Mouse (Mus musculus) urinary bladder, postnatal 10 days (tissue): ENCODE results near the gene Tktl1.
"Not testable (repeated sequence)": the region's sequence is repeated elsewhere in the genome, so short reads cannot be mapped to it uniquely, and the experiment has no call there.

Experiments used
- DNase-seq: peaks from one replicate; pipeline ENCODE4 v3.0.0; 2022; ENCODE audit warnings: low spot score

Gene Tktl1

DNA sequence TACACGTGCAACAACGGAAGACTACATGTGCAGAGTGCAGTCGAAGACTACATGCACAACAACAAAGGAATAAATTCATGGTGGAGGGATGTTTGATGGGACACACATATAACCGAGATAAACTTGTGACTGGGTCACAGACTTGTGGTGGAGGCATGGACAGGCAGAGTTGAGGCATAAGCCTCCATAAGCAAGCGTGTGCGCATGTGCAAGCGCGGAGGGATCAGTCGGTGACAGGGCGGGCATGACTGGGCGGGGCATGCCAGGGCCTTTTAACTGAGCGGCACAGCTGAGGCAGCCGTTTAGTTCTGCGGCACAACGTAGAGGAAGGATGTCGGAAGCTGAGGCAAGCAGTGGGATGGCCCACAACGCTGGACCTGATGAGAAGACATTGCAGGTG, at the start of gene Tktl1:
Tktl1 (plus strand) TSS at position 301 of the 400 bp plus-strand sequence.
- DNase-seq, result no peak

DNA sequence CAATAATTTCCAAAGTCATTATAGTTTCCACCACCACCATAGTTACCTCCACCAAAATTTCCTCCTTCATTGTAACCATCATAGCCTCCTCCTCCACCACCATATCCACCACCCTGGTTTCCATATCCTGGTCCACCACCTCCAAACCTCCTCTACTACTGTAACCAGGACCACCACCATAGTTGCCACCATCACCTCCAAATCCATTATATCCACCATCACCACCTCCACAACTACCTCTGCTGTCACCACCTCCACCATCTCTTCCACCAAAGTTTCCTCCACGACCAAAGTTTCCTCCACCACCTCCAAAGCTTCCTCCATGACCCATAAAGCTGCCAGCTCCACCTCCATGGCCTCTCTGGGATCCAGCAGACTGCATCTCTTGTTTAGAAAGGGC, 41.8 kb upstream of the Tktl1 start, which contains the start of gene Mecp2:
Mecp2 (minus strand) TSS at position 101 of the 400 bp plus-strand sequence.
- DNase-seq, result not testable (repeated sequence)

DNA sequence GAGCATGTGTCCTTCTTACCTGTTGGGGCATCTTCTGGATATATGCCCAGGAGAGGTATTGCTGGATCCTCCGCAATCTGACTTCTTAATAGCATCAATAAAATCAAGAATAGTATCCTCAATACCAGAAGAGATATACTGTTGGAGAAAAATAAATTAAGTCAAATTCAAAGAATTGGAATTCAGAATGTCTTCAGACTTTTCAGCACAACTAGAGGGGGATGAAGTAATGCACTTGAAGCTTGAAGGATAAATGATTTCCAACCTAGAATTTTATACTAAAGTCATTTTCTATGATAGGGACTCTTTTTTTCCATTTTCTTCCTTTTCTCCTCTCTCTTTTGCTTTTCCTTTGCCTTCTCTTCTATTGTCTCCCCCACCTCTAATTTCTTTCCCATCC, 9.3 kb upstream of the Tktl1 start, which contains the start of gene Tex28:
Tex28 (minus strand) TSS at position 101 of the 400 bp plus-strand sequence.
- DNase-seq, result no peak

DNA sequence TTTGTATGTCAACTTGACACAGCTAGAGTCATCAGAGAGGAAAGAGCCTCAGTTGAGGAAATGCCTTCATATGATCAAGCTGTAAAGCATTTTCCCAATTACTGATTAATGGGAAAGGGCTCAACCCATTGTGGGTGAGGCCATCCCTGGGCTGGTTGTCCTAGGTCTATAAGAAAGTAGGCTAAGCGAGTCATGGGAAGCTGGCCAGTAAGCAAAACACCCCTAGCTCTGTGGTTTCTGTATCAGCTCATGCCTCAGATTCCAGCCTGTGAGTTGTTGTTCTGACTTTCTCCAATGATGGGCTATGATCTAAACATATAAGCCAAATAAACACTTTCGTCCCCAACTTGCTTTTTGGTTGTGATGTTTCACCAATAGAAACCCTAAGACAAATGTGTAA, 26.5 kb downstream of the Tktl1 start:
- DNase-seq, result no peak

DNA sequence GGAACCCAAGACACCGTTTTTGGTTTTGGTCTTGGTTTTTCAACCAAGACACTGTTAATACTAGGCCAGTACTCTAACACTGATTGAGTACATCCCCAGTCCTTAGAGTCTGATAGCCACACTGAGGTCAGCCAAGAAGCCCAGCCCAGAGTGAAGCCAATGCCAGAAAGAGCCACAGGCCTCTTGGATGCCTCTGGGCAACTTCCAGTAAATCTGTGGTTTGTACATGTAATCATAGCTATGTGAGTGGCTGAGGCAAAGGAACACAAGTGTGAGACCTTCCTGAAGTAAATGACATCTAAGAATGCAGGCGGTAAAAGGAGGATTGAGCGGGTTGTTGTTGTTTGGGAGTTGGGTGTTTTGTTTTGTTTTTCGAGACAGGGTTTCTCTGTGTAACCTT, 41.4 kb downstream of the Tktl1 start:
- DNase-seq, result no peak

DNA sequence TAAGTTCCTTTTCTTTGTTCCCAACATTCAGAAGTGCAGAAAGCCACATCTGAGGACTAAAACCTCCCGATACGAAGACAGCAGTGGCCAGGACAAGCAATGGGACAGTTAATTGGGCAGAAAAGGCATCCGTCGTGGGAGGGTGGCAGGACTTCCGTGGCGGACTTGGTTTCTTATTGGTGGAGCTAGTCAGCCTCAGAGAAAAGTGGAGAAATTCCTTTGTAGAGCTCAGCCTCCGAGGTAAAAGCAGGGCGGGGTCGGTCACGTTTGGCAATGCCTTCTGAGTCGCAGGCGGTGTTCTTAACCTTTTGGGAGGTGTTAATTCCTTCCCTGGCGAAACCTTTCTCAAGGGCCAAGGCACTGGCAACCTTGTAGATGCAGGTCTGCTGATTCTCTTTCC, 42.4 kb downstream of the Tktl1 start:
- DNase-seq, result no peak

DNA sequence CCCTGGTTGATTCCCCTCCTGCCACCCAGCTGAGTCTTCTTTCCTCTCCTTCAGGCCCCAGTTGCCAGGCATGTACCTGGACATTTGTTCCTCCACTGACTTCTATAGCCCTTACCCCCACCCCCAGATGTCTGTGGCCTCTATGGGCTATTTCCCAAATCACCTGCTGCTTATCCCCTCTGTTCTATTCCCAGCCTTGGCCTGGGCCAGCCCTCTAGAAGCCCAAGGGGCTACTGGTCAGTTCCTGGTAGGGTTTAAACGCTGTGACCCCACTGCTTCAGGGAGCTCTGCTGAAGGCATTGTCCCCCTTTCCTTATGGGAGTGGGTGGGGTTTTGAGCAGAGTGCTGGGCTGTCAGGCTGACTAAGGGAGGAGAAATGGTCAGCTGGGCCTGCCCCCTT, 43.0 kb downstream of the Tktl1 start:
- not testable (repeated sequence) for DNase-seq

DNA sequence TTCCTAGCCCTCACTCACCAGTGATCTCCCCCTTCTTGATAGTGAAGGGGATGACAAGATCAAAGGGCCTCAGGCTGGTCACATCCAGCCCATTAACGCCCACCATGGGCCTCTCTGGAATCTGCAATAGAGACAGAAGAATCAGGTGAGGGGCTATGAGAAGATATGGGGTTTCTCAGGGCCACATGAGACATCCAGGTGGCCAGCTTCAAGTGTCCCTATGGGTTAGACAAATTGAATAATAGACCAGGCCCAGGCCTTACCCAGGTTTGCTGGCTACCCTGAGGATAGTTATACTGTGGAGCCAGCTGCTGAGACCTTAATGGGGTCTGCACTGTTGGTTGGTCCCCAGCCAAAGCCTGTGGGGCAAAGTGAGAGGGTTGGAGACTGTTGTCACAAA, 53.0 kb downstream of the Tktl1 start:
- no peak for DNase-seq

DNA sequence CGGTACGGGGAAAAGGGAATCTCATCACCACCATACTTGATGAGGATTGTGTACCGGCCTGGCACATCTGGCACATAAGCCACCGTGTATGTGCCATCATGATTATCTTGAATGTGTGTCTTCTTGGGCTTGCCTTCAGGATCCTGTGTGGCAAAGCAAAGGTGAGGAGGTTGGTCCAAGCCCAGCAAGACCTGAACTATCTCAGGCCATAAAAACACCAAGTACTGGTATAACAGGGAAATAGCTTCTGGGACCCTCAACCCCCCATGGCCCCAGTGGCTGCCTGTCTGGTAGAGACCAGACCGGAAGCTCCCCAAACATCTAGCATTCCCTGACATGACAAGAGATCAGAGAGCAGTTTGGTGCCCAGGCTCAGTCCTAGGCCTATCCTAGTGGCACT, 56.1 kb downstream of the Tktl1 start:
- no peak for DNase-seq

DNA sequence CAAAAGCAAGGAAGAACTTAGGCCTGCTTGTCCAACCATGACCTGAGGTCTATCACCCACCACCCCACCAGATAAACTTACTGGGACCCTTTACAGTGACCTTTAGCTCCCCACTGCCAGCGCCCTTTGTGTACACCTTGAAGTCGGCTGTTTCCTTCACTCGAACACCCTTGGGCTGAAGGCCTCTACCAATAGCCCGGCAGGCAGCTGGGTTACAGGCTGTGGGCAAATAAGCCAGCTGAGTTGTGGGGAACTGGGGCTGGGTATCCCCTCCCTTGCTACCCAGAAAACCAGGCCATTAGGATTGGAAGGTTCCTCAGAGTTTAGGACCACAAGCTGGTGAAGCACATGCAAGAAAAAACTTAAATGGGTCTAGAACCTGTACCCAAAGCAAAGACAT, 63.3 kb downstream of the Tktl1 start:
- DNase-seq, result no peak

DNA sequence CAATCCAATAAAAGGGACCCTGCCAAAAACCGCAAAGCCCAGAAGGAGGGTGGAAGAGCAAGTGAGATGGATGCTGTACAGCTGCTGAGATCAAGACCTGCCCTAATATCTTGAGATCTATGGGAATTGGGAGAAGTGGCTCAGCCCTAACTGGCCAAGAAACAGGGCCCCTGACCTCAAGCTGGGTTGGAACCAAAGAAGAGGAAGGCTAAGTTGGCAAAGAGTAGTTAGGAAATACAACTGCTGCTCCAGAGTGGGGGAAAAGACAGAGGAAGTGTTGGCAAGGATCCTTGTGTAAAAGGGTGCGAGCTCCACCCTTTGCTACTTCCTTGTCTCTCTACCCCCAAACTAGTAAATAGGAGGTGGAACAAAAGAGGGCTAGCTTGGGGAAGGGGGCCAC, 66.3 kb downstream of the Tktl1 start:
- DNase-seq, result no peak

DNA sequence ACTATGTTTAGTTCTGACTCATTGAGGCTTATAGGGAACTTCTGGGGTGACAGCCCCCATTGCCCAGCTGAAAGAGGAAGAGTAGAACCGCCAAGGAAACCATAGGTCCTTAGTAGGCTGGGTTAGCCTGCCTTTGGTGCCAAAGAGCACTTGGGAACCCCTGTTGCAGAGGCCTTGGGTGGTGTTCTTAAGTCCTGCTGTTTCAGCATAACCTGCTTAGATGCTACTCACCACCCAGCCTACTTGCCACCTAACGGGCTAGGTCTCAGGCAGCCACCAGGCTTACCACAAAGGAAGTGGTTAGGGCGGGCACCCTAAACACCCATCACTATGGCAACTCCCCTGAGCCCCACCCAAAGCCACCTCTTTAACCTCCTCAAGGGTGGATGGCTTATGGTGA, 66.7 kb downstream of the Tktl1 start:
- DNase-seq, result no peak

DNA sequence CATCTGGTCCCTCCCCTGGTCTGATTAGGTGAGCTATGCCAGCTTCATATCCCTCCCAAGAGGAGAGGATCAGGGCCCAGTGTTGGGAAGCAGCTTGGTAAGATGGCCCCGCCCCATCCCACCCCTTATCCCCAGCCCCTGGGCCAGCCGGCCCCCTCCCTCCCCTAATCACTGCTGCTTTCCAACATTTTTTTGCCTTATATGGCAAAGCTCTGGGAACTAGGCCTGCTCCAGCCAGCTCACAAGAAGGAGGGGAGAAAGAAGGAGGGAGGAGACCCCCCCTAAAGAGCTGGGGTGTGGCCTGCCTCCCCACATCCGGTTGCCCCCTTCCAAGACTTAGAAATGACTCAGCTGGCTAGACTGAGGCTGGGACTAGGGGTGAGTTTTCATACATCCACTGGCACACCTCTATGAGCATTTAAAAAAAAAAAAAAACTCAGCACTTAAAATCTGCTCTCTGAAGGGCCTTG, 67.6 kb downstream of the Tktl1 start:
- DNase-seq, result no peak

DNA sequence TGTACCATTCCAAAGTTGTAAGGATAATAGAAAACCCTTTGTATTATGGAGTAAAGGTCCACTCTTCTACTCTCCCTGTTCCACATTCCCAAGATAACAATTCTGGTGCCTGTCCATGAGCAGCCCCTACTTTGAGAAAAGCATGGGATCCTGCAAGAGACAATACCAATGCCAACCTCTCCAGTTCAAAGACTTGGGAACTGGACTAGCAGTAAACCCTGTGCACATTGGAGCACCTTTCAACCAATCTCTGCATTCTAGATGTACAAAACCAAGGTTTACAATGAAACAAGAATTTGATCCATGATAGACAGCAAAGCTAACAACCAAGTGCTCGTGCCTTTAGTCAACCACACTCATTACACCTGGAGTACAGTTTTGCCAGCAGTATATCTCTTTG, 68.0 kb downstream of the Tktl1 start:
- no peak for DNase-seq

DNA sequence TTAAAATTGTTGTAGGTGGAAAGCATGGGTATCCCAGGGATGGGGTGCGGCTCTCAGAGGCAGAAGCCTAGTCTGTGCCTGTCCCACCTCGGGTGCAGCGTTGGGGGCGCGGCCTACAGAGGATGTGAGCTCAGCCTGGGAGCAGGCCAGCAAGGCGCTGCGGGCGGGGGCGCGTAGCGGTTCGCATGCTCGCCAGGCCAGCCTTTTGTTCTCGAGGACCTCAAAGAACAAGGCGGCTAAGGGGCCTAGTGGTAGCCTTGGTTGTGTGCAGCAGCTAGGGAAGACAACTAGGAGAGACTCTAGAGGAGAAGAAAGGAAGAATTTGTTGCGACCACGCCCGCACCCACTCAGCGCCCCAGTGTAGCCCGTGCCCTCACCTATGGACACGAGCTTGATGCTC, 68.6 kb downstream of the Tktl1 start:
- DNase-seq, result peak; percentile 33

DNA sequence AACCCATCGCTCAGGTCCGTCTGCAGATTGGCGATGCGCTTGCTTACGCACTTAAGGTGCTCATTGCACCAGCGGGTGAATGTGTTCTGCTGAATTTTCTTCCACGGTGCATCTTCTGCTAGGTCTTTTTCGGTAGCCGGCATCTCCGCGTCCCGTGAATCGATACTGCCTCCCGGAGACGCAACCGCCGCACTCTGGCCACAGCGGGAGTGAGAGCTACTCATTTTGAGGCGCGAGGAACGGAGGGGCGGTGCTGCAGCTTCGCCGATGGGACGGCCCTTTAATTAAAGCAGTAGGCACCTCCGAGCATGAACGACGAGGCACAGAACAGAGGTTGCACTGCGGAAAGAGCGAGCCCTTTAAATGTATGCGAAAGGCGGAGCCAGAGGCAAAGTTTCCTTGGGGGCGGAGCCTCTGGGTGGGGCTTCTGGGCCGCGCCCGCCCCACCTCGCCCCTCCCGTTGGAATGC, 69.2 kb downstream of the Tktl1 start:
- peak; percentile 43 for DNase-seq

DNA sequence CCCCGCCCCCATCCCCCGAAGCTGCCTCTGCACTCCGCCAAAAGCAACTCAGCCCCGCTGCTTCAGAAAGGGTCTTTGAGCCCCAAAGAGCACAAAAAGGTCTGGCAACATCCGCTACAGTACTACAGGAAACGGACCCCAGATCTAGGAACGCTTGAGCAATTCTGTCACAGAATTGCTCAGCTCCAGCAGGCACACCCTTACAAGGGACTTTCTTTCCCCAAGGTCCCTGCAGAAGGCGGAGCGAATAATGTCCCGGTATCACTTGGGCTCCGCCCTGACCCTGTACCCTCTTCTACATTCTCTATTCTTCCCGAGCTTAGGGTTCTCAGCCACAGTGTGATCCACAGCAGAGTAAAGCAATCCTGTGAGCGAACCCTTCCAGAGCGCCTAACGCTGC, 69.6 kb downstream of the Tktl1 start:
- no peak for DNase-seq

DNA sequence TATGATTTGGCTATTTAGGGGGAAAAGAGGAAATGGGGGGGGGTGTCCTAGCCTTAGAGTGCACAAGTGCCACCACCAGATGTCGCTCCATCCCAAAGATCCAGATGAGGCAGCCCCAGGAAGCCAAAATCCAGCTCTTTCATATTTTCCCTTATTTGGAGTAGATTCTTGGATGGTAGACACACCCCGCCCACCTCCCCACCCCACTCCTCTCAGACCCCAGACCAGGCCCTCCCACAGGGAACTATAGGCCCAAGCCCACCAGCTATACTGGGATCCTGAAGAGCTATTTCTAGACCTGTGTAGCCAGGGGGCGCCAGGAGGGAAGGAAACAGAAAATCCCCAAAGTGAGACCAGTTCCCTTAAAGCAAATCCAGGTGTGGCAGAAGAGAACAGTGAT, 71.6 kb downstream of the Tktl1 start:
- DNase-seq, result no peak

DNA sequence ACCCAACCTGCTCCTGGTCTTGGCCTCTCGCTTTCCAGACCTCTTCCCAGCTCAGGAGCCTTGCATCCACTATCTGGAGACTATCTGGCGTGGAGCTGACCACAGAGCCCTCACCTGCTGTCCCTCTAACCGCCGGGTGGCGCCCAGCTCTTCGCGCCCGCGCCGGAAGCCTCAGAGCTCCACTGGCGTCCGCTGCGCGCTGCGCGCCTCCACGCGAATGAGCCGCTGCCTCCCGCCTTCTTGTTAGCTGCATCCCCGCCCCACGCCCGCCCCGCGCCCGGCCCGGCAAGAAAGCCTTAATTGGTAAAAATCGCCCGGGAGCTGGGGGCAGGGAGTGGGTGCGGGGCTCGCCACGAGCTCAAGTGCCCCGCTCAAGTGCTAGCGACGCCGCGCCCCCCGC, 72.6 kb downstream of the Tktl1 start, which contains the start of gene Flna:
Flna (minus strand) TSS at position 206 of the 400 bp plus-strand sequence.
- peak; percentile 31 for DNase-seq

DNA sequence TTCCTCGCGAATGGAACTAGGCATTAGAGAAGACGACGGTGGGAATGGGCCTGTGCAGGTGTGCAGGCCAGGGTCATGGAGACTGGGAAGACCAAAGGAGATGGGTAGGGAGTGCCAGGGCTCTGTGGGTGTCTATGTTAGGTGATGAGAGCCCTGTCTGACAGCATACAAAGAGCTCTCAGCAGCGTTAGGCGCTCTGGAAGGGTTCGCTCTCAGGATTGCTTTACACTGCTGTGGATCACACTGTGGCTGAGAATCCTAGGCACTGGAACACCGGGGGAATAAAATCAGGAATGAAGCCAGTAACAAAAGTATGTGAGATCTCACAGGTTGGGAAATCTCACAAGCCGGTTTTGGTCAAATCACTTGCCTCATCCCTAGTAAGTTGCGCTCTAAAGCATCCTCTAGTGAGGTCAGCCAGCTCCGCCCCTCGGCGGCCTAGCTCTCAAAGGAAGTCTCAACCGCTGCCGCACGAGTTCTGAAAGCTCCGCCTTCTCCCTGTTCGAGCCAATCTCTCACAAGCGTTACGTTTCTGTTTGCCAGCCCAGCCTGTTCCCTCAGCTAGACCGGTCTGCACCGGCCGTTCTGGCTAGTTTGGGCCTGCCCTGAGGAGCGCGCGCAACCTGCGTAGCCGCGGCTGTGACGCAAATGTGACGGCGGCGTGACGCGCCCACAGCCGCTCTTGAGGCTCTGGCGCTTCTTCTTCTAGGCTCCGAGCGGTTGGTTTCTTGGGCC, 77.3 kb downstream of the Tktl1 start, which contains the start of gene Emd:
Emd (plus strand) TSS at position 535 of the 735 bp plus-strand sequence.
- DNase-seq, result peak; percentile 43

DNA sequence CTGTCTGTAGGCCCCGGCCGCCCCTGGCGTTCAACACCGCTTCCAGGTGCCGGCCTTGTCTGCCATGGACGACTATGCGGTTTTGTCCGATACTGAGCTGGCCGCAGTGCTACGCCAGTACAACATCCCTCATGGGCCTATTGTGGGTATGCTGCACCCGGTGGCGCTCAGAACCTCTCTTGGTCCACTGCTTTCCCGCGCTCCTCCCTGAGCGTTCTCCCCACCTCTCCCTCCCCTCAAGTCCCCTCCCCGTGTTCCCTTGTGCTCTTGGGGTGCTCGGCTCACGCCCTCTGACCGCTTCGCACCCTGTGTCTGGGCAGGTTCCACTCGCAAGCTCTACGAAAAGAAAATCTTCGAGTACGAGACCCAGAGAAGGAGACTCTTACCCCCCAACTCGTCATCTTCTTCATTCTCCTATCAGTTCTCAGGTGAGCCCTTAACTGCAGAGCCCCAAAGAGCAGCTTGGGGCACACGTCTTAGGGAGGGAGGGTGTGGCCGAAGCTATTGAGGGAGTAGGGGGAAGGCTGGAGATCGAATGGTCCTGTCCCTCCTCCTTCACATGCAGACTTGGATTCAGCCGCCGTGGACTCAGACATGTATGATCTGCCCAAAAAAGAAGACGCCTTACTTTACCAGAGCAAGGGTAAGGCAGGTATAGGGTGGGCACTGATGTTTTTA, 78.0 kb downstream of the Tktl1 start:
- no peak for DNase-seq

DNA sequence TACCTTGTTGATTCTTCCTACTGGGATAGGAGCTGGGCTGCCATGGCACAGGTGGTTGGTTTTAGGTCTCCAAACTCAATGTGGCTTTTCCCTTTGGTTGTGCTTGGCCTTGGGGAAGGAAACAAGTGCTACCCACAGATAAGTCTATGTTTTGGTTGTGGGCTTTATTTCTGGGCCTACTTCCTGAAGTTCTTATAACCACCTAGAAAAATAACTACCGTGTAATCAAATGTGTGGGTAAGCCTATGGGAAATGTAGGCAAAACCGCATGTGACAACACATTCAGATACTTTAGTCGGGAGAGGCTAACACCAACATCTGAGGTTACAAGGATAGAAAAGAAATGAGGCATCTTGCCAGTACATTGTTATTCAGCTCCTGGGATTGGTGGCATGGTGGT, 80.7 kb downstream of the Tktl1 start:
- no peak for DNase-seq
